Mouse (Mus musculus): Measurements from ENCODE around the gene Naip1.
"Not testable (repeated sequence)": the region's sequence is repeated elsewhere in the genome, so short reads cannot be mapped to it uniquely, and the experiment has no call there.

Naip1 gene

DNA sequence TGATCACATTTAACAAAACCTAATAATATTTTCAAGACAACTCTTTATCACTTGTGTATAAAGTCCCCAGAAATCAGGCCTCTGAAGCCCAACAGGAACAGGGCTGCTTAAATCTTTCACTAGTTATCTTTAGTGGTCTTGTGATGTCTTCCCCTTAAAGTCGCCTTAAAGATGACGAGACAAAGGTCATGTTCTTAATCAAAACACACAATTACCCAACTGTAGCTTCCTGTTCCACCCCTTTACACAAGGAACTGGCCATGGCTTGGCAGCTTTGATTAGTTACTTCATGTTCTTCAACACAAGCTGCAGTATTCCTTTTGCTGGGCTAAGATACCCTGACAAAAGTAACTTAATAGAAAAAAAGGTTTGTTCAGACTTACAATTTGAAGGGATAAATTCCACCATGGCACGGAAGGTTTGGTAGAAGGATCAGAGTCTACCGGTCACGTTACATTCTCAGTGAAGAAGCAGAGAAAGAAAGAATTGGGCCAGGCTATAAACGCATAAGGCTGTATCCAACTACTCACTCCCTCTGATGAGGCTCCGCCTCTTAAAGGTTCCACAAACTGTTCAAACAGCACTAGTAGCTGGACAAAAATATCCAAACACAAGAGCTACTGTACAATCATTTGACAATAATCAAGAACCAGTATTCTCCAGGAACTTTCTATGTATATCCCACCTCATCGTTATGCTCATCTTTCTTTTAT is at the start of gene Naip1:
Gene Naip1, minus strand, starts transcription at position 455 of the 713 bp plus-strand sequence.
- not testable (repeated sequence) for DNase-seq (ENCODE audit: extremely low read depth, low read depth, low spot score)

- not testable (repeated sequence) for DNase-seq (ENCODE audit: extremely low read depth, low read depth, low spot score)
These were observed 47.0 kb upstream of the Naip1 start for GRCm38 (mm10) chr13:100499625-100500024.

- no peak for DNase-seq (ENCODE audit: extremely low read depth, low read depth, low spot score)
These were observed 42.7 kb upstream of the Naip1 start for GRCm38 (mm10) chr13:100495337-100495736.

DNA sequence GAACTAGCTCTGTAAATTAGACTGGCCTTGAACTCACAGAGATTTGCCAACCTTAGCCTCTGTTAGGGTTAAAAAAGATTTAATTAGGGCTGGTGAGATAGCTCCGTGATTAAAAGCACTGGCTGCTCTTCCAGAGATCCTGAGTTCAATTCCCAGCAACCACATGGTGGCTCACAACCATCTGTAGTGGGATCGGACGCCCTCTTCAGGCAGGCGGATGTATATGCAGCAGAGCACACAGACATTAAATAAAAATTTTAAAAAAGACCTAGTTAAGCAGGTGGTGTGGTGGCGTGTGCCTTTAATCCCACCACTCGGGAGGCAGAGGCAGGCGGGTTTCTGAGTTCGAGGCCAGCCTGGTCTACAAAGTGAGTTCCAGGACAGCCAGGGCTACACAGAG is 41.7 kb upstream of the Naip1 start:
- DNase-seq (ENCODE audit: extremely low read depth, low read depth, low spot score), result not testable (repeated sequence)

GRCm38 (mm10) chr13:100493313-100493712 is 40.6 kb upstream of the Naip1 start:
- DNase-seq (ENCODE audit: extremely low read depth, low read depth, low spot score), result no peak

GRCm38 (mm10) chr13:100492061-100492787 is 39.6 kb upstream of the Naip1 start, which contains the start of gene Gtf2h2:
Gtf2h2 (minus strand) TSS chr13:100492579.
- DNase-seq (ENCODE audit: extremely low read depth, low read depth, low spot score), result no peak

GRCm38 (mm10) chr13:100491623-100492022 is 39.0 kb upstream of the Naip1 start:
- no peak for DNase-seq (ENCODE audit: extremely low read depth, low read depth, low spot score)

GRCm38 (mm10) chr13:100490424-100490823 is 37.8 kb upstream of the Naip1 start:
- DNase-seq (ENCODE audit: extremely low read depth, low read depth, low spot score), result no peak

DNA sequence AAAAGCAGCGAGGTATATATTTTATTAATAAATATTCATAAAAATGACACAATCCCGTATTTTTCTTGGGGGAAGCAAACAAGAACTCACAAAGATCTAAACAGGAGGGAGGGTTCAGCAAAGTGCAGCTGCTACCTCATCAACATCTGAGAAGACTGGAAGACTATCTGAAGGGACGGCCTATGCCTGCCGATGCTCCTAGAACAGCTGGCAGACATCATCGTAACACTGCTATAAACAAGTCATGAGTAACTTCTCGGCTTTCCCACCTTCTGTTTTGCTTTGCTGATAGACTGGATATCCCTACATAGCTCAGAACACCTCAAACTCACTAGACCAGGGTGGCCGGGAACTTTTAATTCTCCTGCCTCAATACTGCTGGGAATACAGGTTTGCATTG is 30.9 kb upstream of the Naip1 start:
- DNase-seq (ENCODE audit: extremely low read depth, low read depth, low spot score), result no peak

DNA sequence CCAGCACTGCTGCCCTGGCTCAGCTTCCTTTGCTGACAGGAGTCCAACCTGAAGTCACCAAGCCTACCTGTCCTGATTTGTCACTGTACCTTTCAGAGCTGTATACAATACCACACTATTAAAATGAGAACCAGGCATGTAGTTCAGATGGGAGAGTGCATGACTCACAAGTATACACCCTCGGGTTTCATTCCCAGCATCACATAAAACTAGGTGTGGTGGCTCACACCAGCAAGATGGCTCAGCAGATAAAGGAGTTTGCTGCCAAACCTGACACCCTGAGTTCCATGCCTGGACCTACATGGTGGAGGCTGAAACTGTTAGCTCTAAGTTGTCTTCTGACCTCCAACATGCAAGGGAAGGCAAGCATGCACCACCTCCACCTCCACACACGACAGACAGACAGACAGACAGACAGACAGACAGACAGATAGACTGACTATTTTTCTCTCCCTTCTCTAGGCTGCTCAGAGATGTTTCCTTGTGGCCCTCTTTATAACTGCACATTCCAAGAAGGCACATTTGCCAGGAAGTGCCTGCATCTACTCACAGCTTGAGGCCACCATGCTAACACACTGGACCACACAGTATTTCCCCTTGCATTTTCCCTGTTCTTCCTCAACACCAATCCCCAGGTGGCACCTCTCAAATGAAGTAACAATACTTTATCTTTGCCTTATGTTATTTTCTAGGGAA is 11.0 kb upstream of the Naip1 start:
- DNase-seq (ENCODE audit: extremely low read depth, low read depth, low spot score), result no peak

DNA sequence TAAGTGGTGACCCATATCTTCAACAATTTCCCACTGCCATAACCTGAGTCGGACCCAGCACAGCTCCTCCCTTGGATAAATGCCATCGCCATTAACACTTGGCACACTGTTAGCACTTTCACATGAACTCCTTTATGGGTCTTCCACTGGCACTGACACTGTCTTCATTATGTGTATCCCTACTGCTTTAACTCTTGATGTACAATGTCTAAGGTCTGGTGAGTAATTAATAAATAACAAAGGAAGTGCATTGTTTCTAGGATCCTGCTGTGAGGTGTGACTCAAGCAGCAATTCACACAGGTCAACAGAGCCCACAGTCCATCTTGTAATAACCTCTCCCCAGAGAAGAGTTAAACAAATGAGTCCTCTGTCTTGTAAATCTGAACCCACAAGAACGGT is 8.7 kb upstream of the Naip1 start:
- DNase-seq (ENCODE audit: extremely low read depth, low read depth, low spot score), result no peak

DNA sequence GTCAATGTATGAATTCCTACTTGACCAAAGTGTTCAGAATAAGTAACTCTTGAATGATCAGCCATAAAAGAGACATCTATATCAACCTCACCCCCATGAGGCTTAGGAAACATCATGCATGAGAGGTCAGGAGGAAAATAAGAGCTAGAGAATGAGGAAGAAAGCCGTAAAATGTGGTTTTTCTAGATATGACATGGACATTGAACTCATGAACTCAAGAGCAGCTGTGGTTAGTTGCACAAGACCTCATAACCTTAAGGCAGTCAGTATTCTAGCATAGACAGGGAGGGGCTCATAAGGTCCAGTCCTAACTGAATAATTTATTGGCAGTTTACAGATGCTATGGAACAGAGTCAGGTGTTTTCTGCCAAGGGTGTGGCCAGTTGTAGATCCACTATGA is 3.2 kb downstream of the Naip1 start:
- no peak for DNase-seq (ENCODE audit: extremely low read depth, low read depth, low spot score)

GRCm38 (mm10) chr13:100440116-100440515 is 12.6 kb downstream of the Naip1 start:
- no peak for DNase-seq (ENCODE audit: extremely low read depth, low read depth, low spot score)

DNA sequence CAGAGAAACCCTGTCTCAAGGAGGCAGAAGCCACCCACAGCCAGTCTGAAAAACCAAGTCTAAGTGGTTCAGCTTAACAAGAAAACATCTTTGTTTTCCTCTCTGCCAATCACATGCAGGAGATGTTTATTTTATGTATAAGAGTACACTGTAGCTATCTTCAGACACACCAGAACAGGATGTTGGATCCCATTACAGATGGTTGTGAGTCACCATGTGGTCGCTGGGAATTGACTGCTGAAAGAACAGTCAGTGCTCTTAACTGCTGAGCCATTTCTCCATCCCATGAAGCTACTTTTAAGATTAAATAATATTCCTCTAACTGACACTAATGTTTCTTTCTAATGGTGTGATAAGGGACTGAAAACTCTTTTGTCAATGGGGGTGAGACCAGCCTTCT is 14.0 kb downstream of the Naip1 start:
- DNase-seq (ENCODE audit: extremely low read depth, low read depth, low spot score), result no peak

- no peak for DNase-seq (ENCODE audit: extremely low read depth, low read depth, low spot score)
These were observed 15.3 kb downstream of the Naip1 start for GRCm38 (mm10) chr13:100437322-100437825.

GRCm38 (mm10) chr13:100436556-100437163 is 16.0 kb downstream of the Naip1 start:
- not testable (repeated sequence) for DNase-seq (ENCODE audit: extremely low read depth, low read depth, low spot score)

GRCm38 (mm10) chr13:100419958-100420357 is 32.7 kb downstream of the Naip1 start:
- not testable (repeated sequence) for DNase-seq (ENCODE audit: extremely low read depth, low read depth, low spot score)

- no peak for DNase-seq (ENCODE audit: extremely low read depth, low read depth, low spot score)
These were observed 38.2 kb downstream of the Naip1 start for GRCm38 (mm10) chr13:100414428-100414827.

GRCm38 (mm10) chr13:100409825-100410224 is 42.8 kb downstream of the Naip1 start:
- no peak for DNase-seq (ENCODE audit: extremely low read depth, low read depth, low spot score)

DNA sequence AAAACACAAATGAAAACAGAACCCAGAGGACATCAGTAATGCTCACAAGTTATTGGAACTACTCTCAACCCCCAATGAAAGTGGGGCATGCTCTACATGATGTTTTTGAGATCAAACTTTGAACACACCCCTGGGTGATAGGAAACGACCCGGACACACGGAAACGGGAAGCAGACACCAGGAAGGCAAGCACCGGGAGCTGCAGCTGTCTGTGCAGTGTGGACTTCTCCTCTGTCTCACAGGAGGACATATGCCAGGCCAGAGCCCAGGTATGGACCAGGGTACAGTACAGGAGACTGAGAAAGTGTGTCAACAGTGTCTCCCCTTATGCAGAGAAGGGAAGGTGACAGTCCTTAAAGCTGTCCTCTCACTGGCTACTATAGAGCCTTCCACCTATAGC is 43.5 kb downstream of the Naip1 start:
- no peak for DNase-seq (ENCODE audit: extremely low read depth, low read depth, low spot score)

DNA sequence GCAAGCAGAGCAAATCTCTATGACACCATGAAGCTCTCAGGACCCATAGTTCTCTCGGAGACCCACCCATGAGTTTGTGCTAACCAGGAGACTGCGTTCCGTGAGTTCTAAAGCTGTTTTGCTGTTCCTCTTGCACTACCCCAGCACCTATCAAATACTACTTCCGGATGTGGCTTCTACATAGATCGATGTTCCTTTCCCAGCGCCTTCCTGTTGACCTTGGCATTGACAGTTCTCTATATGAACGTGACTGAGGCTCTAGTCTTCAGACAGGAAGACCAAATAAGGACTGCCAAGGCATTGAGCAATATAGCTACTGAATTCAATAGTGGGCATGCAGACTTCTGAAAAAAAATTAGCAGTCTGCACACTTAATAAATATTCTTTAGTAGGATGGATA is 44.4 kb downstream of the Naip1 start:
- no peak for DNase-seq (ENCODE audit: extremely low read depth, low read depth, low spot score)

Measured in fat pad, adult 2 months (tissue).